Mouse (Mus musculus) forebrain, embryonic 14.5 days (tissue): ENCODE data around the gene Txndc2. TPM values are rescaled to one million over a fixed set of nuclear protein-coding genes. Genes with fewer than 3 reads are reported as not detected.

Experiments
- ATAC-seq: fragments of 200-750 bp; cut with Nextera tagmentation; 2 replicates; pipeline ENCODE4 v1.8.0; 2017; ENCODE audit warnings: mild to moderate bottlenecking, moderate library complexity
- DNase-seq: peaks from one replicate; pipeline ENCODE4 v3.0.0-alpha.2; 2015; ENCODE audit warnings: low spot score
- H3K27ac ChIP-seq: fragments of 300-500 bp; sonication (generic); 2 replicates; pipeline ENCODE4 v1.5.1; 2014; ENCODE audit warnings: low read depth, mild to moderate bottlenecking, control low read depth, low read length, moderate library complexity
- H3K27me3 ChIP-seq: fragments of 300-500 bp; sonication (generic); replicated peaks from 2 replicates; pipeline ENCODE4 v1.6.1; 2014; ENCODE audit warnings: low read length, control low read depth, mixed read lengths; ENCODE audit not compliant: control insufficient read depth, insufficient read depth
- H3K36me3 ChIP-seq: fragments of 300-500 bp; sonication (generic); 2 replicates; pipeline ENCODE4 v1.6.1; 2014; ENCODE audit warnings: low read length, control low read depth; ENCODE audit not compliant: control insufficient read depth, insufficient read depth
- H3K4me1 ChIP-seq: fragments of 300-500 bp; sonication (generic); 2 replicates; pipeline ENCODE4 v1.6.1; 2014; ENCODE audit warnings: antibody characterized with exemption, low read length, control low read depth; ENCODE audit not compliant: control insufficient read depth, insufficient read depth
- H3K4me2 ChIP-seq: fragments of 300-500 bp; sonication (generic); 2 replicates; pipeline ENCODE4 v1.6.1; 2014; ENCODE audit warnings: mild to moderate bottlenecking, control low read depth, low read length
- H3K4me3 ChIP-seq: fragments of 300-500 bp; sonication (generic); 2 replicates; pipeline ENCODE4 v1.5.1; 2014; ENCODE audit warnings: low read depth, low read length, control low read depth
- H3K9ac ChIP-seq: fragments of 300-500 bp; sonication (generic); 2 replicates; pipeline ENCODE4 v1.6.1; 2014; ENCODE audit warnings: mild to moderate bottlenecking, low read length, control low read depth, moderate library complexity
- H3K9me3 ChIP-seq: fragments of 300-500 bp; sonication (generic); replicated peaks from 2 replicates; pipeline ENCODE4 v1.6.1; 2016; ENCODE audit warnings: low read length, control low read depth, mixed read lengths; ENCODE audit not compliant: control insufficient read depth
- WGBS: fragments of 180-500 bp; shearing (Covaris S2); extraction: QIAGEN DNeasy Blood & Tissue Kit; methylation state at CpG from one replicate; pipeline ENCODE4 v1.1.7; 2014; 5-methylcytosine and 5-hydroxymethylcytosine counted together
- polyA plus RNA-seq: library from polyadenylated mRNA; unstranded; fragments of >200 nt; fragmentation: Nextera tagmentation; extraction: Ambion mirVana; gene quantifications from 2 replicates; pipeline ENCODE4 v1.2.1, GENCODE M21; 2014

Txndc2 gene
- polyA plus RNA-seq, 1 experiment from 2014 or later = 0.19 TPM

DNA sequence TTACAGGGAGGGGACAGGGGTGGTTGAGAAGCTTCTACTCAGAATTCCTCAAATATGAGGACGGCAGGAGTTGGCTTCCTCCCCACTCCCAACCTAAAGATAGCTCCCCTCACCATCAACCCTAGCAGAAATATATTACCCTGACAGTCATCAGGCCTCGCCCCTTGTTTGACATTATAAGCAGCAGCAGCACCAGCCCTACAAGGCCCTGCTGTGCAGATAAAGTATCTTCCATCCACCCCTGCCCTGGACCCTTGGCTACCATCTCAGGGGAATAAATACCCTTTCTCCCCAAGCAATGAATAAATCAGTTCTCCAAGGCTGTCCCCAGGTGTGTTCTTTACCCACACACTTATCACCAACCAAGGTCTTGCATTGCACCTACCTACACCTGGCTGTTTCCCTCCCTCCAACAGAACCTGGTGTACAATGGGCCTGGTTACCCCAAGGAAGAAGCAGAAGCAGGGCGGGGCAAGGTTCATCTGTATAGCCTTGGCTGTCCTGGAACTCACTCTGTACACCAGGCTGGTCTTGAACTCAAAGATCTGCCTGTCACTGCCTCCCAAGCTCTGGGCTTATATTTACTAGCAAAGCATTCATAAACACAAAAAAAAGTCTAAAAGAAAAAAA lies 44.0 kb downstream of the Txndc2 start:
- Histone ChIP-seq H3K9me3 (no peaks in the 10 kb centered on the region), H3K4me3 (no peak overlapping the region), H3K36me3 (0 out of 2 replicates have a peak, but pooled peaks cover under 1% of the 10 kb centered on the region), H3K4me2 (no peak overlapping the region), H3K9ac (no peak overlapping the region), H3K27ac (no peak overlapping the region), H3K27me3 (no peaks in the 10 kb centered on the region), H3K4me1 (no peaks in the 10 kb centered on the region; the same call in 1 of the 2 replicates)
- no peak for ATAC-seq
- WGBS = 87% methylated on average over 3 of the region's 3 CpGs
- DNase-seq = no peak

DNA sequence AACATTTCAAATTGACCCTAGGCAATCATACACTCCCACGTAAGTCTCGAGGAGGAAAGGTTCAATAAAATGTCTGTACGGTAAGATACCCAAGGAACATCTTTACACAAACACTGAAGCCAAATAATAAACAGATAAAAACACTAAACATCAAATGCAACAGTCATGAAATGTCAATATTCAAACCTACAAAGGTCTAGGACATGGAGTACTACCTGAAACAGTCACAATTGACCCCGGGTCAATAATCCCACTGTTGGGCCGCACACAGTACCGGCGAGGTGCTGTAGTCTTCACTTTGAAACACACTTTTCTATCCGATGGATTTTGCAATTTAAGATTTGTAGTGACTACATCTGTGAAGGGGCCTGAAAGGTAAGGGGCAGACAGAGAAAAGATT lies 47.3 kb downstream of the Txndc2 start:
- no peak for DNase-seq
- no peaks in the 10 kb centered on the region for H3K27me3 ChIP-seq
- no peak overlapping the region for H3K9ac ChIP-seq
- no peaks in the 10 kb centered on the region for H3K4me1 ChIP-seq
- WGBS = 95% methylated on average over 8 of the region's 8 CpGs
- no peaks in the 10 kb centered on the region for H3K9me3 ChIP-seq
- no peak overlapping the region for H3K4me3 ChIP-seq
- peaks cover 9% of the 10 kb centered on the region; the same call in 1 of the 2 replicates for H3K36me3 ChIP-seq
- H3K4me2 ChIP-seq = no peak overlapping the region
- no peak overlapping the region for H3K27ac ChIP-seq
- ATAC-seq = no peak

Other genes starting within 250 kb of the Txndc2 start
- 0.30 and 0.62 TPM in 2 replicates for gene Tmem232, start 101.4 kb downstream of the Txndc2 start, polyA plus RNA-seq
- 247 TPM in 2 replicates for gene Vapa, start 28.6 kb downstream of the Txndc2 start, polyA plus RNA-seq
- gene Rab31, start 130.6 kb upstream of the Txndc2 start, polyA plus RNA-seq = 88.8 and 92.6 TPM in 2 replicates
- 37.1 and 43.4 TPM in 2 replicates for gene Ppp4r1, start 140.4 kb upstream of the Txndc2 start, polyA plus RNA-seq
- 42.9 and 50.2 TPM in 2 replicates for gene Ralbp1, start 243.6 kb upstream of the Txndc2 start, polyA plus RNA-seq